Mouse (Mus musculus): ENCODE measurements around the gene Sar1a.

- TF ChIP-seq CTCF (IDR thresholded peaks at IDR 0.05; ENCODE audit: low read depth) = no peak
- no peak for TF ChIP-seq EP300 (optimal IDR thresholded peaks at IDR 0.05)
Measured at GRCm38 (mm10) chr10:61669289-61669688, 10.8 kb upstream of the Sar1a start.
